Mouse (Mus musculus): Measurements from ENCODE around the gene Dppa3. TPM values are rescaled to one million over a fixed set of nuclear protein-coding genes. Genes with fewer than 3 reads are reported as not detected.

Dppa3 gene
- total and polyA plus RNA-seq, 2 experiments, result not detected

DNA sequence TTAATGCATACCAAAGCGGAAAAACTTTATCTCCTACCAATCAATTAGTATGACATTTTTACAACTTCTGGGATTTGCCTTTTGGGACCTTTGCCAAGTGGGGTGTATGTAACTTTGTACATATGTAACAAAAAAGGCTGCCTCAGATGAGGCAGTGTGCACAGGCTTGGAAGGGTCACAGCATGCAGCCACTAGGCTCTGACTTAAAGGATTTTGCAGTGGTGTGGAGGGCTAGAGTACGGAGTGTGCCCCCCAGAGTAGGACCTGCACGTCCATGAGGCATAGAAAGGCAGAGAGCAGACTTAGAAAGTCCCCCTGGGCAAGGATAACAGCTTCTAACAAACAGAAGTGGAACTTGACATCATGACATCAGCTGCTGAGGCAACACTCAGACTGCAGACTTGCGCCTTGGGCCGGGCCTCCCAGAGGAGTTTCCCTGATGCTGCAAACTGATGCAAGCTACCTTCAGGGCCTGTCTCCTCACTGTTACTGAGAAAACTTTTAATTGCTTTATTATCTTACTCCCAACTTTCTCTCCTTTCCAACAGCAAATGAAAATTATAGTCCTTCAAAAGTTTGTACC lies 24.3 kb downstream of the Dppa3 start:
- Histone ChIP-seq H3K27me3 (ENCODE audit: control insufficient read depth, insufficient read depth, low read length) (no peaks in the 10 kb centered on the region), H3K36me3 (ENCODE audit: control insufficient read depth, insufficient read depth, low read length) (no peaks in the 10 kb centered on the region), H3K9ac (ENCODE audit: low read depth, low read length) (no peak overlapping the region), H3K4me1 (ENCODE audit: control insufficient read depth, insufficient read depth, low read length) (no peaks in the 10 kb centered on the region), H3K79me2 (ENCODE audit: control insufficient read depth, insufficient read depth, low read length) (no peaks in the 10 kb centered on the region), H3K4me3 (ENCODE audit: insufficient read depth, low read depth, low read length) (no peak overlapping the region), H3K27ac (replicated peaks; ENCODE audit: insufficient read depth, low read depth, low read length) (no peak overlapping the region)
- WGBS, result 75% methylated on average over 5 of the region's 5 CpGs
- no peak for DNase-seq (ENCODE audit: extremely low read depth, low read depth, low spot score)
- TF ChIP-seq POLR2A (IDR thresholded peaks at IDR 0.05; ENCODE audit: extremely low read depth, insufficient read depth, low read length), result no peak
- no peak for TF ChIP-seq CTCF (IDR thresholded peaks at IDR 0.05; ENCODE audit: low read depth, low read length)

DNA sequence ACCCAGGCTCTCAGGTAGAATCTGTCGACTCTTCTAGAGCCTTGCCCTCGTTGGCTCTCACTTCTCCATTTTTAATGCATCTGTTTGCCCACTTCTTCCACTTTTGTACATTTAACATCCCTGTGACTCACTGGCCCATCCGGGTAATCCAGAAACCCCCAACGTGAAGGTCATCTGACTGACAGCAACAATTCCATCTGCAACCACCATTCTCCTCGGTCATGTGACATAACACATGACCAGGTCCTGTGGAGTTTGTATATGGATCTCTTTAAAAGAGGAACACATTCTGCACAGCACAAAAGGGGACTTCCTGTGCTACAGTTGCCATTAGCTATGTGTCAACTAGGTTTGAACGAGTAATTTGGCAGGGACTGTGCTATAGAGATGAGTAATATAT lies 28.1 kb downstream of the Dppa3 start:
- Histone ChIP-seq H3K4me3 (ENCODE audit: insufficient read depth, low read depth, low read length) (no peak overlapping the region), H3K79me2 (ENCODE audit: control insufficient read depth, insufficient read depth, low read length) (no peaks in the 10 kb centered on the region), H3K27ac (replicated peaks; ENCODE audit: insufficient read depth, low read depth, low read length) (no peak overlapping the region), H3K36me3 (ENCODE audit: control insufficient read depth, insufficient read depth, low read length) (no peaks in the 10 kb centered on the region), H3K9ac (ENCODE audit: low read depth, low read length) (no peak overlapping the region), H3K4me1 (ENCODE audit: control insufficient read depth, insufficient read depth, low read length) (no peaks in the 10 kb centered on the region), H3K27me3 (ENCODE audit: control insufficient read depth, insufficient read depth, low read length) (no peaks in the 10 kb centered on the region)
- TF ChIP-seq POLR2A (IDR thresholded peaks at IDR 0.05; ENCODE audit: extremely low read depth, insufficient read depth, low read length) (no peak), CTCF (IDR thresholded peaks at IDR 0.05; ENCODE audit: low read depth, low read length) (no peak)
- 69% methylated on average over 6 of the region's 6 CpGs for WGBS
- peak; percentile 47 for DNase-seq (ENCODE audit: extremely low read depth, low read depth, low spot score)

DNA sequence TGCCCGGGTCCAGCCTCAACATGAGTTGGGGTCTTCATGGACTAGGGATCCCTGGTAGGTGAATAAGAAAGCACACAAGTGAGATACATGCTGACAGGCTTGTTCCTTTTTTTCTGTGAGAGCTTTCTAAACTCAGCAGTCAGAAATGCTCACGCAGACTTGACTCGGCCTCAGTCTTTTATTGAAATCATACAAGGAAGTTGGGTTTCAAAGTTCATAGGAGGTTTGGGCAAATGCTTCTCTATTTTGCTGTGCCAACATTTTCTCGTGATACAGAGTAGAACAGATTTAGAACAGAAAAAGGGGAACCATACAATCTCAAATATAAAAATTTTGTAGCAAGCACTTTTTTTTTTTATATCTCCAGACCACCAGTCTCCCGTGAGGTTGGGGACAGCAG lies 31.4 kb downstream of the Dppa3 start:
- H3K27me3 ChIP-seq (ENCODE audit: control insufficient read depth, insufficient read depth, low read length), result no peaks in the 10 kb centered on the region
- H3K27ac ChIP-seq (replicated peaks; ENCODE audit: insufficient read depth, low read depth, low read length), result peak overlapping the region; percentile 31; the same call in 1 of the 2 replicates
- no peak overlapping the region for H3K9ac ChIP-seq (ENCODE audit: low read depth, low read length)
- WGBS, result 74% methylated on average over 5 of the region's 5 CpGs
- H3K4me1 ChIP-seq (ENCODE audit: control insufficient read depth, insufficient read depth, low read length), result no peaks in the 10 kb centered on the region
- H3K79me2 ChIP-seq (ENCODE audit: control insufficient read depth, insufficient read depth, low read length), result no peaks in the 10 kb centered on the region
- peak; percentile 54 for DNase-seq (ENCODE audit: extremely low read depth, low read depth, low spot score)
- no peak overlapping the region for H3K4me3 ChIP-seq (ENCODE audit: insufficient read depth, low read depth, low read length)
- no peaks in the 10 kb centered on the region for H3K36me3 ChIP-seq (ENCODE audit: control insufficient read depth, insufficient read depth, low read length)
- TF ChIP-seq POLR2A (IDR thresholded peaks at IDR 0.05; ENCODE audit: extremely low read depth, insufficient read depth, low read length) (no peak), CTCF (IDR thresholded peaks at IDR 0.05; ENCODE audit: low read depth, low read length) (no peak)

DNA sequence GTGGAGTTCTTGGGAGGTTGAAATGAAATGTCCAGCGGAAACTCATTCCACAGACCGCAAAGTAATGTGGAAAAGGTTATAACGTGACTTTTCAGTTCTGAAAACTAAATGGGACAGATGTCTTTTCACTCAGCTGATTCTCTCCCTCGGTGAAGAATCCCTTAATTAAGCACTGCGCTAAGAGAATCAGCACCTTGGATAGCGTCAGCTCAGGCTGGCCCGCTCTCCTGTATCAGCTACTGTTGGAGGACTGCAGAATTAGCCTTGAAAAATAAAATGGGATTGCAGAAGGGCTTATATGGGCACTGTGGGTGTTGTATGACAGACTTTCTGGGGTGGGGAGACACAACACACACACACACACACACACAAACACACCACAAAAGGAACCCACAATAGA lies 33.4 kb downstream of the Dppa3 start:
- Histone ChIP-seq H3K79me2 (ENCODE audit: control insufficient read depth, insufficient read depth, low read length) (no peaks in the 10 kb centered on the region), H3K4me3 (ENCODE audit: insufficient read depth, low read depth, low read length) (no peak overlapping the region), H3K9ac (ENCODE audit: low read depth, low read length) (no peak overlapping the region), H3K27ac (replicated peaks; ENCODE audit: insufficient read depth, low read depth, low read length) (no peak overlapping the region), H3K4me1 (ENCODE audit: control insufficient read depth, insufficient read depth, low read length) (no peaks in the 10 kb centered on the region), H3K27me3 (ENCODE audit: control insufficient read depth, insufficient read depth, low read length) (no peaks in the 10 kb centered on the region; the same call in 1 of the 2 replicates), H3K36me3 (ENCODE audit: control insufficient read depth, insufficient read depth, low read length) (no peaks in the 10 kb centered on the region)
- 24% methylated on average over 7 of the region's 7 CpGs for WGBS
- no peak for DNase-seq (ENCODE audit: extremely low read depth, low read depth, low spot score)
- TF ChIP-seq POLR2A (IDR thresholded peaks at IDR 0.05; ENCODE audit: extremely low read depth, insufficient read depth, low read length), result no peak
- TF ChIP-seq CTCF (IDR thresholded peaks at IDR 0.05; ENCODE audit: low read depth, low read length), result no peak

- Histone ChIP-seq H3K4me1 (ENCODE audit: control insufficient read depth, insufficient read depth, low read length) (no peaks in the 10 kb centered on the region), H3K27ac (replicated peaks; ENCODE audit: insufficient read depth, low read depth, low read length) (no peak overlapping the region), H3K4me3 (ENCODE audit: insufficient read depth, low read depth, low read length) (no peak overlapping the region), H3K36me3 (ENCODE audit: control insufficient read depth, insufficient read depth, low read length) (no peaks in the 10 kb centered on the region), H3K9ac (ENCODE audit: low read depth, low read length) (no peak overlapping the region), H3K27me3 (ENCODE audit: control insufficient read depth, insufficient read depth, low read length) (no peaks in the 10 kb centered on the region; the same call in 1 of the 2 replicates), H3K79me2 (ENCODE audit: control insufficient read depth, insufficient read depth, low read length) (no peaks in the 10 kb centered on the region)
- WGBS, result 38% methylated on average over 8 of the region's 8 CpGs
- peak; percentile 26 for DNase-seq (ENCODE audit: extremely low read depth, low read depth, low spot score)
- TF ChIP-seq POLR2A (IDR thresholded peaks at IDR 0.05; ENCODE audit: extremely low read depth, insufficient read depth, low read length), result no peak
- TF ChIP-seq CTCF (IDR thresholded peaks at IDR 0.05; ENCODE audit: low read depth, low read length), result peak; percentile 23; the same call in 1 of the 2 replicates
Measured at GRCm38 (mm10) chr6:122660601-122661379, 34.6 kb downstream of the Dppa3 start.
